Mouse (Mus musculus) midbrain, postnatal 0 days (tissue): Measurements from ENCODE around the gene Tnnc2. TPM values are rescaled to one million over a fixed set of nuclear protein-coding genes. Genes with fewer than 3 reads are reported as not detected.

ENCODE experiments used
- ATAC-seq: fragments of 200-750 bp; cut with Nextera tagmentation; 2 replicates; pipeline ENCODE4 v1.8.0; 2017; ENCODE audit warnings: moderate number of reproducible peaks, mild to moderate bottlenecking, moderate TSS enrichment, moderate library complexity; ENCODE audit not compliant: low FRiP score
- DNase-seq: peaks from one replicate; pipeline ENCODE4 v3.0.0-alpha.2; 2015; ENCODE audit warnings: low spot score
- H3K27ac ChIP-seq: fragments of 300-500 bp; sonication (generic); 2 replicates; pipeline ENCODE4 v1.5.1; 2014; ENCODE audit warnings: low read depth, mild to moderate bottlenecking, low read length, mixed read lengths
- H3K27me3 ChIP-seq: fragments of 300-500 bp; sonication (generic); 2 replicates; pipeline ENCODE4 v1.6.1; 2014; ENCODE audit warnings: low read length, control low read depth, mixed read lengths; ENCODE audit not compliant: insufficient read depth
- H3K36me3 ChIP-seq: fragments of 300-500 bp; sonication (generic); 2 replicates; pipeline ENCODE4 v1.6.1; 2014; ENCODE audit warnings: low read length, control low read depth, mixed read lengths; ENCODE audit not compliant: insufficient read depth
- H3K4me1 ChIP-seq: fragments of 300-500 bp; sonication (generic); 2 replicates; pipeline ENCODE4 v1.6.1; 2014; ENCODE audit warnings: mild to moderate bottlenecking, control low read depth, antibody characterized with exemption, low read length, mixed read lengths; ENCODE audit not compliant: insufficient read depth
- H3K4me2 ChIP-seq: fragments of 300-500 bp; sonication (generic); 2 replicates; pipeline ENCODE4 v1.6.1; 2014; ENCODE audit warnings: low read depth, mild to moderate bottlenecking, low read length, mixed read lengths; ENCODE audit not compliant: poor library complexity, severe bottlenecking
- H3K4me3 ChIP-seq: fragments of 300-500 bp; sonication (generic); 2 replicates; pipeline ENCODE4 v1.5.1; 2014; ENCODE audit warnings: low read depth, mild to moderate bottlenecking, low read length, moderate library complexity
- H3K9ac ChIP-seq: fragments of 300-500 bp; sonication (generic); replicated peaks from 2 replicates; pipeline ENCODE4 v1.6.1; 2014; ENCODE audit warnings: mild to moderate bottlenecking, low read length, moderate library complexity, mixed read lengths; ENCODE audit not compliant: poor library complexity, severe bottlenecking
- H3K9me3 ChIP-seq: fragments of 300-500 bp; sonication (generic); 2 replicates; pipeline ENCODE4 v1.6.1; 2016; ENCODE audit warnings: low read length, control low read depth
- CTCF ChIP-seq: IDR thresholded peaks from 2 replicates; pipeline ENCODE4 v1.5.1; 2016; ENCODE audit warnings: antibody characterized with exemption, mild to moderate bottlenecking
- WGBS: fragments of 180-500 bp; shearing (Covaris S2); extraction: QIAGEN DNeasy Blood & Tissue Kit; methylation state at CpG from one replicate; pipeline ENCODE4 v1.1.7; 2014; 5-methylcytosine and 5-hydroxymethylcytosine counted together
- polyA plus RNA-seq: library from polyadenylated mRNA; unstranded; fragments of >200 nt; fragmentation: Nextera tagmentation; extraction: Ambion mirVana; gene quantifications from 2 replicates; pipeline ENCODE4 v1.2.1, GENCODE M21; 2015
- total RNA-seq: library from RNA; depleted of rRNA; stranded (reverse); fragments of >200 nt; gene quantifications from 2 replicates; pipeline ENCODE4 v1.2.3, GENCODE M21; 2014

Tnnc2 gene
- total and polyA plus RNA-seq, 2 experiments from 2014 or later, result 0.62 TPM; not detected in 1

DNA sequence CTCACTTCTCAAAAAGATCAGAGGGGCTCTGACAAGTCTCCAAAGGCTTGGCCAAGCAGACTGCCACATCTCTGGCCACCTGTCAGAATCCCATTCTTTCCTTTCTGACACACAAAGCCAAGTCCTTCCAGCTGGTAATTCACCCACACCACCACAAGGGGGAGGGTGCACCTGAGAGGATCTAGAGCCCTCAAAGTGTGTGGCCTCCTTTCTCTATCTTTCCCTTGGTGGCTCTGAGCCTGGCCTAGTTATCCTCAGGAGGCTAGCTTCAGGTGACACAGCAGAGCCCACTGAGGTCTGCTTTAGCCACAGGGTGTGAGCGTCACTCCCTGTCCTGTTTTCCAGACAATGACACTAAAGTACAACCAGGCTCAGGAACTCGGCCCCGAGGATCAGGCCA is 13.5 kb upstream of the Tnnc2 start:
- Histone ChIP-seq H3K27ac (no peak overlapping the region), H3K4me2 (no peak overlapping the region), H3K9ac (no peak overlapping the region), H3K9me3 (no peaks in the 10 kb centered on the region), H3K36me3 (peaks cover 40% of the 10 kb centered on the region; the same call in 1 of the 2 replicates), H3K4me3 (no peak overlapping the region), H3K4me1 (no peaks in the 10 kb centered on the region), H3K27me3 (no peaks in the 10 kb centered on the region)
- DNase-seq, result peak; percentile 38
- WGBS, result 90% methylated on average over 3 of the region's 3 CpGs
- no peak for ATAC-seq
- TF ChIP-seq CTCF, result peak; percentile 71

DNA sequence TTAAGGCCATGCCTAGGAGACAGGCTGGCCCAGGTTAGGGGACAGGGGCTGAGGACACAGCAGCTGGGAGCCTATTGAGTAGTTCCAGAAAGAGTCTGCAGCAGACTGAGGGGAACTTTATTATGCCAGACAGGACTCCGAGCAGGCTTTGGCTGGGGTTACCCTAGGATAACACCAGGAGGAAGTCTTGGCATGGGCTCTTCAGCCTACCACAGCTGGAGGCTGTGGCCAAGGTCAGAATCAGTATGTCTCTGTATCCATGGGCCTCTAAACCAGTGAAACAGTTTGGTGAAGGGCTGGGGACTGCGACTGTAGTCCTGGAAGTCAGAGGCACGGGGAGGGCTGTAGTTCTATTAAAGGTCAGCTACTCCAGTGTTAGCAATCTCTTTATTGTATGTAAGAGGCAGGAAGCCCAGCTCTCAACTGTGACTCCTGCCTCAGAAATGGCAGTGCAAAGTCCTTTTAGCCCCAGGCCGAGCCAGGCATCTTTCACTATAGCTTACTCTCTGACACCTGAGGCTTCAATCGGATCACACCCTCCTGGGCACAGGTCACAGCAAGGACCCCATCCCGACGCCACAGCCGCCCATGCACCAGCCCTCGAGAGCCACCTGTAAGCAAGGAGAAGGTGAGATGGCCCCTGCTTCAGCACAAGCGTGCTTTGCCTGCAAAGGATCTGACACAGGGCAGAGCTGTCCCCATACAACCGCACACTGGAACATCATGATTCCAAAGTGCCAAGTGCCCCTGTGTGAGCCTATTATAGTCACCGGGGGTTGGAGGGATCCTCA is 12.8 kb upstream of the Tnnc2 start:
- Histone ChIP-seq H3K4me3 (no peak overlapping the region), H3K9me3 (no peaks in the 10 kb centered on the region), H3K9ac (no peak overlapping the region), H3K27me3 (no peaks in the 10 kb centered on the region), H3K36me3 (peaks cover 40% of the 10 kb centered on the region; the same call in 1 of the 2 replicates), H3K27ac (no peak overlapping the region), H3K4me2 (no peak overlapping the region), H3K4me1 (no peaks in the 10 kb centered on the region)
- no peak for TF ChIP-seq CTCF
- DNase-seq (no peak), ATAC-seq (no peak)
- WGBS, result 91% methylated on average over 12 of the region's 12 CpGs

DNA sequence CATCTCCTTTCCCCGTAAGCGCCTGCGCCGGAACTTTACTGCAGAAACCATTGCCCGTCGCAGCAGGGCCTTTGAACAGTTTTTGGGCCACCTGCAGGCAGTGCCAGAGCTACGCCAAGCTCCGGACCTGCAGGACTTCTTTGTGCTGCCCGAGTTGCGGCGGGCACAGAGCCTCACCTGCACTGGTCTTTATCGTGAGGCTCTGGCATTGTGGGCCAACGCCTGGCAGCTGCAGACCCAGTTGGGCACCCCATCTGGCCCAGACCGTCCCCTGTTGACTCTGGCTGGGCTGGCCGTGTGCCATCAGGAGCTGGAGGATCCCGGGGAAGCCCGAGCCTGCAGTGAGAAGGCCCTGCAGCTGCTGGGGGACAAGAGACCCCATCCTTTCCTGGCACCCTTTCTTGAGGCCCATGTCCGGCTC is 12.1 kb upstream of the Tnnc2 start:
- H3K4me2 ChIP-seq, result no peak overlapping the region
- 85% methylated on average over 18 of the region's 18 CpGs for WGBS
- H3K27ac ChIP-seq, result no peak overlapping the region
- H3K36me3 ChIP-seq, result peaks cover 40% of the 10 kb centered on the region; the same call in 1 of the 2 replicates
- no peaks in the 10 kb centered on the region for H3K27me3 ChIP-seq
- H3K4me1 ChIP-seq, result peaks cover 3% of the 10 kb centered on the region; the same call in 1 of the 2 replicates
- no peaks in the 10 kb centered on the region for H3K9me3 ChIP-seq
- H3K9ac ChIP-seq, result no peak overlapping the region
- no peak for DNase-seq
- TF ChIP-seq CTCF, result no peak
- no peak for ATAC-seq
- no peak overlapping the region for H3K4me3 ChIP-seq

DNA sequence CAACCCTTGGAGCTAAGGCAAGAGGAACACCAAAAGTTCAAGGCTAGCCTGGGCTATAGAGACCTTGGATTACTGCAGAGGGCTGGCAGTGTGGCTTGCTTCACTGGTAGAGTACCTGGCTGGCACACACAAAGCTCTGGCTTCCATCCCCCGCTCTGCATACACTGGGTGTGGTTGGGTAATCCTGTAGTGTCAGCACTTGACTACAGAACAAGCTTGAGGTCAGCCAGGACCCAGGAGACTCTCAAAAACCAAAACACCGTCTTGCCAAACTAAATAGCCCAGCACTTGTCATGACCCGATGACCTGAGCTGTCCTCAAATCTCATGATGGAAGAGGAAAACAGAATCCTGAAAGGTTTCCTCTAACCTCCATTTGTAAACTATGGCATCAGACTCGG is 10.7 kb upstream of the Tnnc2 start:
- no peak overlapping the region for H3K27ac ChIP-seq
- WGBS, result 92% methylated on average over 4 of the region's 4 CpGs
- no peak overlapping the region for H3K4me3 ChIP-seq
- H3K9me3 ChIP-seq, result no peaks in the 10 kb centered on the region
- TF ChIP-seq CTCF, result no peak
- DNase-seq (no peak), ATAC-seq (no peak)
- peaks cover 30% of the 10 kb centered on the region; the same call in 1 of the 2 replicates for H3K36me3 ChIP-seq
- H3K27me3 ChIP-seq, result no peaks in the 10 kb centered on the region
- H3K4me2 ChIP-seq, result no peak overlapping the region
- no peak overlapping the region for H3K9ac ChIP-seq
- peaks cover 3% of the 10 kb centered on the region; the same call in 1 of the 2 replicates for H3K4me1 ChIP-seq

DNA sequence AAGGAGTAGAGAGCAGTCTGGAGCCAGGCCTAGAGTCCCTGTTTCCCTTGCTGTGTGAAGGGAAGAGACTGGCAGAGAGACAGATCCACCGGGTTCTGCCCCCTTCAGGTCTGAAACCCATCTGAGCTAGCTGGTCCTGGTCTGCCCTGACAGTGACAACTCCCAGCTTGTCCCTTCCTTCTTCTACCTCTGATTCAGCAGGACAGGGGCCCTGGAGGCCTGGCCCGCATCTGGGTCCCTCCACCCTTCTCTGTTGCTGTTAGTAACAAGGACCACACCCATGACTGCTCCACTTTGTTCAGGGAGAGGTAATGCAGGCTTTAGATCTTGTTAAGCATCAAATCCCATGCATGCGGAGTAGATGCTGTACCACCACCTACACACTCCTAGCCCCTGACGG is 8.6 kb upstream of the Tnnc2 start:
- 0 out of 2 replicates have a peak overlapping the region, but pooled peaks have one; percentile 5 for H3K9ac ChIP-seq
- H3K27me3 ChIP-seq, result no peaks in the 10 kb centered on the region
- peak overlapping the region; percentile 9; the same call in 1 of the 2 replicates for H3K4me2 ChIP-seq
- no peak overlapping the region for H3K4me3 ChIP-seq
- H3K36me3 ChIP-seq, result peaks cover 22% of the 10 kb centered on the region; the same call in 1 of the 2 replicates
- ATAC-seq (no peak), DNase-seq (no peak)
- H3K9me3 ChIP-seq, result no peaks in the 10 kb centered on the region
- no peak overlapping the region for H3K27ac ChIP-seq
- TF ChIP-seq CTCF, result no peak
- 70% methylated on average over 4 of the region's 4 CpGs for WGBS
- H3K4me1 ChIP-seq, result peaks cover 6% of the 10 kb centered on the region; the same call in 1 of the 2 replicates

DNA sequence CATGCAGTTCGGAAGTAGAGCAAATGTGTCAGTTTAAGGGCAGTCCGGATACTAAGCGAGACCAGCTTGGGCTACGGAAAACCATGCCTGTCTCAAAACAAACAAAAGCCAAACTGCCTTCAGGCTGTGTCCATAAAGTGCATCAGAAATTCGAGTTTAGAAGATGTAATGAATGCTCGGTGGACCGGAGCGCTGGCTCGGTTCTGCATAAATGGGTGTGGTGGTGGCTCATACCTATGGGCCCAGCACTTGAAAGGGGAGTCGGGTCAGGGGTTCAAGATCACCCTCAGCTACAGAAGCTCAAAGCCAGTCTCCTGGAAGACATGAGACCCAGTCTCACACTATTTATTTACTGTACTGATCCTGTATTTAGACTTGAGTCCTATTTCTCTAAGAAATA is 8.0 kb upstream of the Tnnc2 start:
- Histone ChIP-seq H3K27me3 (no peaks in the 10 kb centered on the region), H3K4me2 (no peak overlapping the region; the same call in 1 of the 2 replicates), H3K4me3 (no peak overlapping the region), H3K4me1 (peaks cover 6% of the 10 kb centered on the region; the same call in 1 of the 2 replicates), H3K27ac (no peak overlapping the region), H3K9ac (no peak overlapping the region), H3K9me3 (no peaks in the 10 kb centered on the region), H3K36me3 (peaks cover 20% of the 10 kb centered on the region; the same call in 1 of the 2 replicates)
- DNase-seq (no peak), ATAC-seq (no peak)
- WGBS, result 79% methylated on average over 10 of the region's 10 CpGs
- no peak for TF ChIP-seq CTCF
